21 mouse cellular contexts compared by ENCODE assay signal in genomic region chr14:86171118-86171517, GRCm38 (mm10).
DNase-seq lines count a peak whose midpoint lies in the region; ATAC-seq and TF ChIP-seq lines count a peak whose summit lies in the region.
"Had no signal": no experiment of that assay in that cellular context is flagged by ENCODE, and none has a peak within 500 bp of the region (broad histone marks: within the 10 kb centered on the region; RNA-seq: fewer than 3 reads in every experiment).

No protein-coding gene starts in this region.

- no peak for TF ChIP-seq CTCF in lung, postnatal 0 days (IDR thresholded peaks at IDR 0.05)

- no peaks in the 10 kb centered on the region for H3K36me3 ChIP-seq in lung, postnatal 0 days (ENCODE audit: insufficient read depth, low read length)
- H3K36me3 ChIP-seq: limb, embryonic 13.5 days; liver, embryonic 13.5 days; neural tube, embryonic 15.5 days had no signal

- H3K4me3 ChIP-seq in lung, postnatal 0 days (ENCODE audit: low read depth, low read length): no peak overlapping the region
- H3K4me3 ChIP-seq: erythroblast, embryonic 14.5 days; limb, embryonic 13.5 days; liver, embryonic 13.5 days; neural tube, embryonic 15.5 days had no signal

- ATAC-seq in lung, postnatal 0 days: no peak; the same call in 1 of the 2 replicates
- ATAC-seq: forebrain, embryonic 16.5 days; hindbrain, embryonic 16.5 days; intestine, postnatal 0 days; midbrain, embryonic 16.5 days had no signal

- no peaks in the 10 kb centered on the region for H3K4me1 ChIP-seq in lung, postnatal 0 days (ENCODE audit: insufficient read depth, low read depth, low read length)
- H3K4me1 ChIP-seq: limb, embryonic 13.5 days; liver, embryonic 13.5 days; neural tube, embryonic 15.5 days had no signal

- no peak overlapping the region for H3K27ac ChIP-seq in lung, postnatal 0 days (ENCODE audit: low read length)
- H3K27ac ChIP-seq: limb, embryonic 13.5 days; liver, embryonic 13.5 days; neural tube, embryonic 15.5 days; stomach, postnatal 0 days had no signal

- no peaks in the 10 kb centered on the region for H3K27me3 ChIP-seq in lung, postnatal 0 days (replicated peaks; ENCODE audit: insufficient read depth, low read length)
- H3K27me3 ChIP-seq: limb, embryonic 13.5 days; liver, embryonic 13.5 days; neural tube, embryonic 15.5 days had no signal

- DNase-seq in frontal cortex, adult 2 months (ENCODE audit: extremely low spot score in 1 of 2, low spot score in 1 of 2): peak; percentile 59 to 72
- DNase-seq in frontal cortex, postnatal 10 days (ENCODE audit: low spot score in 2 of 2): no peak
- DNase-seq in left cerebral cortex, adult 11 months (ENCODE audit: low spot score): peak; percentile 34
- DNase-seq in left cerebral cortex, postnatal 36 days (ENCODE audit: low spot score in 2 of 2): no peak
- peak; percentile 34 for DNase-seq in lung, postnatal 0 days (ENCODE audit: low spot score)
- no peak for DNase-seq in lung, postnatal 4 days
- peak; percentile 82 for DNase-seq in telencephalon, adult 2 months (ENCODE audit: low read depth, low spot score)
- DNase-seq: adrenal gland, postnatal 36 days; B cell, adult 2 months; cerebellum, adult 2 months; gastrocnemius, postnatal 14 days; liver, embryonic 13.5 days; lung, postnatal 36 days had no signal

- H3K9me3 ChIP-seq in lung, postnatal 0 days (ENCODE audit: low read length): no peaks in the 10 kb centered on the region
- H3K9me3 ChIP-seq: limb, embryonic 13.5 days; liver, embryonic 13.5 days; neural tube, embryonic 15.5 days had no signal

- no peak overlapping the region for H3K9ac ChIP-seq in lung, postnatal 0 days (replicated peaks; ENCODE audit: low read depth)
- H3K9ac ChIP-seq: limb, embryonic 13.5 days; liver, embryonic 13.5 days; neural tube, embryonic 15.5 days had no signal

- no peak for TF ChIP-seq EP300 in lung, postnatal 0 days (IDR thresholded peaks at IDR 0.05)

- WGBS in lung, postnatal 0 days: 27% methylated on average over 1 of the region's 1 CpGs

- intact Hi-C loops in left cerebral cortex, postnatal 36 days (cut with DNase I): no loop called here

- H3K4me2 ChIP-seq in lung, postnatal 0 days (replicated peaks; ENCODE audit: low read depth, low read length): no peak overlapping the region
- H3K4me2 ChIP-seq: limb, embryonic 13.5 days; liver, embryonic 13.5 days; neural tube, embryonic 15.5 days had no signal

Comparison
In these comparisons a context has a peak if more than half of its experiments do, and no peak if none do; other contexts are left out.
1. DNase-seq: peak in frontal cortex, adult 2 months (2 of 2), left cerebral cortex, adult 11 months (single experiment), lung, postnatal 0 days (single experiment) and telencephalon, adult 2 months (single experiment); none in frontal cortex, postnatal 10 days (0 of 2), left cerebral cortex, postnatal 36 days (0 of 2) and lung, postnatal 4 days (0 of 2).